Mouse (Mus musculus) stomach, postnatal 0 days (tissue): ENCODE measurements around the gene Mapk11. TPM values are rescaled to one million over a fixed set of nuclear protein-coding genes. Genes with fewer than 3 reads are reported as not detected.

Source experiments
- ATAC-seq: fragments of 200-750 bp; cut with Nextera tagmentation; 2 replicates; pipeline ENCODE4 v1.8.0; 2017; ENCODE audit not compliant: low FRiP score, low TSS enrichment
- DNase-seq: peaks from one replicate; pipeline ENCODE4 v3.0.0-alpha.2; 2016; ENCODE audit warnings: low spot score
- H3K27ac ChIP-seq: fragments of 300-500 bp; sonication (generic); replicated peaks from 2 replicates; pipeline ENCODE4 v1.5.1; 2014; ENCODE audit warnings: mild to moderate bottlenecking, control low read depth
- H3K27me3 ChIP-seq: fragments of 300-500 bp; sonication (generic); 2 replicates; pipeline ENCODE4 v1.6.1; 2014; ENCODE audit warnings: low read length; ENCODE audit not compliant: control insufficient read depth, insufficient read depth
- H3K36me3 ChIP-seq: fragments of 300-500 bp; sonication (generic); 2 replicates; pipeline ENCODE4 v1.6.1; 2014; ENCODE audit warnings: low read length, mixed read lengths; ENCODE audit not compliant: control insufficient read depth, insufficient read depth
- H3K4me1 ChIP-seq: fragments of 300-500 bp; sonication (generic); replicated peaks from 2 replicates; pipeline ENCODE4 v1.6.1; 2014; ENCODE audit warnings: antibody characterized with exemption; ENCODE audit not compliant: control insufficient read depth, insufficient read depth
- H3K4me2 ChIP-seq: fragments of 300-500 bp; sonication (generic); replicated peaks from 2 replicates; pipeline ENCODE4 v1.6.1; 2014; ENCODE audit warnings: low read depth, mild to moderate bottlenecking, control low read depth, moderate library complexity
- H3K4me3 ChIP-seq: fragments of 300-500 bp; sonication (generic); 2 replicates; pipeline ENCODE4 v1.5.1; 2014; ENCODE audit warnings: low read depth, low read length, control low read depth
- H3K9ac ChIP-seq: fragments of 300-500 bp; sonication (generic); 2 replicates; pipeline ENCODE4 v1.6.1; 2014; ENCODE audit warnings: mild to moderate bottlenecking, low read length, control low read depth, mixed read lengths
- H3K9me3 ChIP-seq: fragments of 300-500 bp; sonication (generic); 2 replicates; pipeline ENCODE4 v1.6.1; 2016; ENCODE audit warnings: low read length; ENCODE audit not compliant: control insufficient read depth
- CTCF ChIP-seq: IDR thresholded peaks from 2 replicates; pipeline ENCODE4 v1.5.1; 2016; ENCODE audit warnings: antibody characterized with exemption, low read depth, mild to moderate bottlenecking, moderate library complexity
- EP300 ChIP-seq: optimal IDR thresholded peaks from 2 replicates; pipeline ENCODE3; 2016; ENCODE audit warnings: antibody characterized with exemption
- WGBS: fragments of 180-500 bp; shearing (Covaris S2); extraction: QIAGEN DNeasy Blood & Tissue Kit; methylation state at CpG from one replicate; pipeline ENCODE4 v1.1.7; 2014; 5-methylcytosine and 5-hydroxymethylcytosine counted together
- polyA plus RNA-seq: library from polyadenylated mRNA; unstranded; fragments of >200 nt; fragmentation: Nextera tagmentation; extraction: Ambion mirVana; gene quantifications from 2 replicates; pipeline ENCODE4 v1.2.1, GENCODE M21; 2015

The Mapk11 gene
- 1.8 and 2.1 TPM in 2 replicates for polyA plus RNA-seq

DNA sequence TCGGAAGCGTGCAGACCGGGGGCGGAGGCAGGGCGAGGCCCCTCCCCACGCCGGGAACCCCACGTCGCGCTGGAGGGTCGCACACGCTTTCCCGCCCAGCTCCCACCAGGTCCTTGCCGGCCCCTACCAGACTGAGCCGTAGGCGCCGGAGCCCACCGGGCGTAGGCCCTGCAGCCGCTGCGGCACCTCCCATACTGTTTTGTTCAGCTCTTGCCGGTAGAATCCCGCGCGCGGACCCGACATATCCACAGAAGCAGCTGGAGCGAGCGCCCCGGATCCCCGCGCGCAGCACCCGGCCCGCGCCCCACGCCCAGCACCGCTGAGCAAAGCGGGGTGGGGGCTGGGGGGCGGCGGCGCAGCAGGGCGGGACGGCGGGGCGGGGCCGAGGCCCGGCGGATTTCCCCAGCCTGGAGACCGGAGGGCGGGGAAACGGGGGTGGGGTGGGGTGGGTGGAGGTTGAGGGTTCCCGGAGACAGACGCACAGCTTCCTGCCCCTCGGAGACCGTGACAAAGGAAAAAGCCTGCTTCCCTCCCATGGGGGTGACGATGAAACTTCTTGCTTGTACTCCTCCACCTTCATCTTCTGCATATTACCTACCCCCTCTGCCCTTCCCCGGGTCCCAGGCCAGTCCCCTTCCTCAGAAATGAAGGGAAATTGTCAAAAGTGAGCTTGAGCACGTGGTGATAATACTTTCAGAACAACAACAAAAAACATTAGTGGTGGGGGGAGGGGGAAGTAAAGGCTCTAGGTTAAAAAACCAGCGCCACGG is at the start of gene Mapk11:
TSS of gene Mapk11 (minus strand) at position 358 of the 770 bp plus-strand sequence.
- DNase-seq: peak; percentile 42
- H3K4me2 ChIP-seq: peak within 1 kb of the TSS; percentile 96
- H3K9me3 ChIP-seq: no peaks in the 10 kb centered on the region
- peak; percentile 19; the same call in 1 of the 2 replicates for ATAC-seq
- H3K9ac ChIP-seq: peak within 1 kb of the TSS; percentile 55; the same call in 1 of the 2 replicates
- TF ChIP-seq CTCF (no peak), EP300 (no peak)
- H3K27ac ChIP-seq: no peak within 1 kb of the TSS
- peaks cover 5% of the 10 kb centered on the region for H3K4me1 ChIP-seq
- H3K4me3 ChIP-seq: peak within 1 kb of the TSS; percentile 62
- H3K36me3 ChIP-seq: no peaks in the 10 kb centered on the region
- 2% methylated on average over 57 of the region's 61 CpGs for WGBS
- H3K27me3 ChIP-seq: no peaks in the 10 kb centered on the region; the same call in 1 of the 2 replicates

DNA sequence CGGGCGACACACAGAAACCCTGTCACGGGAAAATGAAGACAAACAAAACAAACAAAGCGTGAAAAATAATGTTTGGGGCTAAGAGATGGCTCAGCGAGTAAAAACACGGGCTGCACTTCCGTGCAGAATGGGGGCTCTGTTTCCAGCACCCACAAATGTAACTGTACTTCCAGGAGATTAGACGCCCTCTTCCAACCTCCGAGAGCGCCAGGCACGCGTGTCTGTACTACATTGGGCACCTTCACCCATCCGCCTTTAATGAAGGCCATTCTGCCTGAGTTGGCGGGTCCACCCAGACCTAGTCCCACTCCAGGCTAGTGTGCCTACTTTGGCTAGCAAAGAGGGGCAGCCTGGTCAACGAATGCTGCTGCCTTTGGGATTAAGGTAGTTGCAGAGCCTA is 47.6 kb upstream of the Mapk11 start:
- ATAC-seq: no peak
- 0 out of 2 replicates have a peak, but pooled peaks cover 6% of the 10 kb centered on the region for H3K4me1 ChIP-seq
- TF ChIP-seq EP300: no peak
- TF ChIP-seq CTCF: no peak
- H3K27ac ChIP-seq: peak overlapping the region; percentile 99
- peak overlapping the region; percentile 95 for H3K4me3 ChIP-seq
- 65% methylated on average over 15 of the region's 15 CpGs for WGBS
- no peaks in the 10 kb centered on the region for H3K9me3 ChIP-seq
- H3K27me3 ChIP-seq: no peaks in the 10 kb centered on the region
- H3K4me2 ChIP-seq: peak overlapping the region; percentile 68
- H3K36me3 ChIP-seq: no peaks in the 10 kb centered on the region
- peak overlapping the region; percentile 92; the same call in 1 of the 2 replicates for H3K9ac ChIP-seq
- DNase-seq: no peak

DNA sequence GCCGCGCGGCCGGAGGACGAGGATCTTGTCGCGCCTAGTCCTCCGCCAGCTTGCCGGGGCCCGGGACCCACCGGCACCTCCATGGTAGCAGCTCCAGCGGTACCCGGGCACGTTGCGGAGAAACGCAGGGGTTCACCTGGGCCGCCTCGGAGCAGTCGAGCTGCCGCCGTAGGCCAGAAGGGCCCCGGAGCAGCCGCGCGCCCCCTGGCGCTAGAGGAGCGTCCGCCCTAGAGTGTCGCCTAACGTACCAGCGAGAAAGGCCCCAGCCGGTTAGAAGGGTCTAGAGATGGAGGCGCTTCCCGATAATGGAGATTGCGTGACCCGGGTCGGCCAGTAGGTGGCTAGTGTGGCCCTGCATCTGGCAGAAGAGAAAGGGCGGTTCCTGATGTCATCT is 46.9 kb upstream of the Mapk11 start, which contains the start of gene Dennd6b:
TSS of gene Dennd6b (minus strand) at position 184 of the 394 bp plus-strand sequence.
- DNase-seq: peak; percentile 96
- H3K9me3 ChIP-seq: no peaks in the 10 kb centered on the region
- peak within 1 kb of the TSS; percentile 68 for H3K4me2 ChIP-seq
- WGBS: under 1% methylated on average over 38 of the region's 38 CpGs
- H3K9ac ChIP-seq: peak within 1 kb of the TSS; percentile 92
- H3K36me3 ChIP-seq: no peaks in the 10 kb centered on the region
- 0 out of 2 replicates have a peak, but pooled peaks cover 6% of the 10 kb centered on the region for H3K4me1 ChIP-seq
- peak; percentile 99 for ATAC-seq
- H3K4me3 ChIP-seq: peak within 1 kb of the TSS; percentile 95
- TF ChIP-seq EP300: no peak
- peak; percentile 93 for TF ChIP-seq CTCF
- H3K27me3 ChIP-seq: no peaks in the 10 kb centered on the region
- H3K27ac ChIP-seq: peak within 1 kb of the TSS; percentile 99

DNA sequence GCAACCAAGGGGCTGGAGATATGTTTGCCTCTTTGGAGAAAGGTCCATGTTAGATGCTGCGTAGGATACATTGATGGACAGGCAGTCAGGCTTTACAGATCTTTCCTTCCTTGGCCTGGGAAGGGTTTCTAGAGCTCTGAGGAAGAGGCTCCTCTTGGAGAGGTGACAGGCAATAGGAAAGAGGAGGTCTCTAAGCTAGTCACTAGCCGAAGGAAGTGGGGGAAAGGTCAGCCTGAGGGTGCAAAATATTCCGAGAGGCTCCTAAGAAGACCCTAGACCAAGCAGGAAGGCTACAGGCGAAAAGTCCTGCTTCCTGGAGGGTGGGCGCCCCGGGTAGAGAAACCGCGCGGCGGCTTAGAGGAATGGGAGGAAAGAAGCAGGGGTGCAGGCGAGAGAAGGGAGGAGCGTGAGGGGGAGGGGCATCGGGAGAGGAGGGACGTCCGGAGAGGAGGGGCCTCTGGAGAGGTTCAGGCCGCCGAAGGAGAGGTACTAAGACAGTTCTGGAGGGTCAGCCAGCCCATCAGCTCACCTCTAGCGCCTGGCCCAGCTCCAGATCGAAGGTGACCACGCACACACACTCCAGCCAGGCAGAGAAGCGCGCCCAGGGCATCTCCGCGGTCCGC is 46.4 kb upstream of the Mapk11 start:
- DNase-seq (peak; percentile 92), ATAC-seq (peak; percentile 92)
- peak overlapping the region; percentile 68 for H3K4me2 ChIP-seq
- no peak for TF ChIP-seq CTCF
- TF ChIP-seq EP300: no peak
- peak overlapping the region; percentile 99 for H3K27ac ChIP-seq
- H3K4me3 ChIP-seq: peak overlapping the region; percentile 95
- WGBS: under 1% methylated on average over 21 of the region's 25 CpGs
- no peaks in the 10 kb centered on the region for H3K9me3 ChIP-seq
- peak overlapping the region; percentile 92 for H3K9ac ChIP-seq
- H3K4me1 ChIP-seq: 0 out of 2 replicates have a peak, but pooled peaks cover 6% of the 10 kb centered on the region
- no peaks in the 10 kb centered on the region for H3K27me3 ChIP-seq
- no peaks in the 10 kb centered on the region for H3K36me3 ChIP-seq

DNA sequence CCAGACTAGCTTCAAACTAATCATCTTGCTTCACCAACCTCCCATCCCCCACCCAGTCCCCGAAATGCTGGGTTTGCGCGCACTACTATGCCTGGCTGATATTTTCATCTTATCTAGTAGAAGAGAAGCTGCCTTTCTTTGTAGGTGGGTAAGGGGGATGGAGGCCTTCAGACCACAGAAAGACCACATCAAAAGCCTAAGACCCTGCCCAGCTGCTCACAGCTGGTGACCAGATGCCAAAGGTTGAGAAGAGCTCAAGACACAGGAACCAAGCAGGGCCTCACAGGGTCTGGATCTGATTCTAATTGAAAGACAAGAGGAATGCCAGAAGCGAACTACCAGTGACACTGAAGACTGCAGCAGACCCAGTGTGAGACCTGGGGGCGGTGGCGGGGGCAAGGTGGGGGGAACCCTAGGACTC is 45.8 kb upstream of the Mapk11 start:
- Histone ChIP-seq H3K27me3 (no peaks in the 10 kb centered on the region), H3K4me3 (peak overlapping the region; percentile 95), H3K9ac (peak overlapping the region; percentile 92), H3K4me1 (0 out of 2 replicates have a peak, but pooled peaks cover 6% of the 10 kb centered on the region), H3K9me3 (no peaks in the 10 kb centered on the region), H3K27ac (peak overlapping the region; percentile 99), H3K4me2 (peak overlapping the region; percentile 68), H3K36me3 (no peaks in the 10 kb centered on the region)
- TF ChIP-seq EP300 (no peak), CTCF (no peak)
- ATAC-seq (no peak), DNase-seq (no peak)
- 51% methylated on average over 6 of the region's 6 CpGs for WGBS
